Mouse (Mus musculus) regulatory T cell (primary cell): ENCODE data around the gene Ccnd3.
"Not testable (repeated sequence)": the region's sequence is repeated elsewhere in the genome, so short reads cannot be mapped to it uniquely, and the experiment has no call there.

ENCODE experiments used
- in situ Hi-C: fragments of 300-600 bp; cut with MboI, MseI; formaldehyde crosslinking; loops from one replicate; pipeline ENCODE4 v1.15.1; 2025; ENCODE audit warnings: high pct_unique_total_duplicates

The Ccnd3 gene

DNA sequence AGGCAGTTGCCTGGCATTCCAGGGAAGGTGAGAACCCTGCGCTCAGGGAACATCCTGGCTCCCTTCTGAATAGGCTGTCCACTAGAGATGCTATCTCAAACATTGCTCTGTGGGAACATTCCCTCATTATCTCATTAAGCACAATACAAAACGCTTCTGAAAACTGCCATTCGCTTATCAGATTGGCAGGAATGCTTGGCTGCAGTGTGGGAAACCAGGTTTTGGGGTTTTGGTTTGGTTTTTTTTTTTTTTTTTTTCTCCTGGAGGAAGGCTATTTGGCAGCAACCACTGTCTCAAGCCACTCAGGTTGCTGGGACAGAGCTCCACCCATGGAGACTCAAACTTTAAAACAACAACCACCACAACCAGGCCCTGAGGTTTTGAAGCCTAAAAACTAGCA lies 25.0 kb upstream of the Ccnd3 start:
- in situ Hi-C loops: no loop called here

DNA sequence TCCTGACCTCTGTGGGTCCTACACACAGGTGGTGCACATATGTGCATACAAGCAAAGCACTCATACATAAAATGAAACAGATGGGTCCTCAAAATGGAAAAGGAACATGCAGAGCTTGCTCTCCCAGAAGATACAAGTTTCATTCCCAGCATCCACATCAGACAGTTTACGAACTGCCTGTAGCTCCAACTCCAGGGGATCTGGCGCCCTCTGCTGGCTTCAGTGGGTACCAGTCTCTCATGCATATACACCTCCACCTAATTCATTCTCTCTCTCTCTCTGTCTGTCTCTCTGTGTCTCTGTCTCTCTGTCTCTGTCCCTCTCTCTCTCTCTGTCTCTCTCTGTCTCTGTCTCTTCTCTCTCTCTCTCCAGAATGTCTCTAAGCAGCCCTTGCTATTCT lies 22.4 kb upstream of the Ccnd3 start:
- in situ Hi-C loops: no loop called here

GRCm38 (mm10) chr17:47484241-47484921 lies 20.5 kb upstream of the Ccnd3 start:
- in situ Hi-C loops: no loop called here

DNA sequence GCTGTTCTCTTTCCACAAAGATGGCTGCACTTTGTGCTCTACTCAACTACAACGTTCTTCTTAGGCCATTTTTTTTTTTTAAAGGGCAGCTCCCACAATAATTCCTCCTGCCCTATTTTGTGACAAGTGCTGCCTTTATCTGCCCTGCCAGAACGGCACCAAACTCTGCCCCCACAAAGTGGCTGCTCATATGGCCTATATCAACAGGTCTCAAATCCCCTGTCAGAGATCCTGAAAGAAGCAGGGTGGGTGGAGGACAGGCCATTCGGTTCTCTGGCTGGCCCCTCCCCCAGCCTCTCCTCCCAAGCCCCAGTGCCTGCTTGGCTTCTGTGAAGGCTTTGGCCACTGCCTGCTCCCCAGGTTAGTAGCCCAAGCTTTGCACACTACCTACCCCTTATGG lies 19.9 kb upstream of the Ccnd3 start:
- in situ Hi-C loops: no loop called here

GRCm38 (mm10) chr17:47485791-47486190 lies 19.1 kb upstream of the Ccnd3 start:
- in situ Hi-C loops: no loop called here

DNA sequence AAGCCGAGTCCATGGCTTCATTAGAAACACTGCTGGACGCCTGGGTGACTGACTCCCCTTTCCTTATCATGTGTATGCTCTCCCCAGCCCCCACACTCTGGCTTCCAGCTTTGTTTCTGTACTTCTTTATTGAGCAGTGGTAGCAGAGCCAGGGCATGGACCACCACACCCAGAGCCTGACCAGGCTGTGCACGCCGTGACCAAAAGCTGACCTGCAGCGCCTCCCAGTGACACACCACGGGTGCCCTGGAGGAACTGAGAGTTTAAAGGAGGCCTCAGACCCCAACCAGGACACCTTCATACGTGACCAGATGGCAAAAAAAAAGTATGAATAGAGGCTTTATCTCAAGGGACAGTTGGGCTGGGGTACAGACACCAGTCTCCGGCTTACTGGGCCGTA lies 14.1 kb upstream of the Ccnd3 start:
- in situ Hi-C loops: no loop called here

DNA sequence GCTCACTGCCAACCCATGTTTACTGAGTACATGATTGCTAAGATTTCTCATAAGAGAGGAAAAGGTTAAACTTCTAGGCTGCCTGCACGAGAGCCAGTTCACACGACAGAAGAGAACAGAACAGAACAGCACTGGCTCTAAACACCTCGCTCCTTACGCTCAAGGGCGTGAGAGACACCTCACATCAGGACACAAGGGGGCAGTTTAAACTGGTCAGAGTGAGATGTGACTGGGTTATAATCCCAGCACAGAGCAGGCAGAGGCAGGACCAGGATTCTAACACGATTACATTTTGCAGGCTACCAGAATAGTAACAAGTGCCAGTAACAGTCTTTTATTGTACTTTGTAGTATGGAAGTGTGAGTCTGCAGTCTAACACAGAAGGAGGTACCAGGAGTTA lies 12.1 kb upstream of the Ccnd3 start:
- in situ Hi-C loops: no loop called here

DNA sequence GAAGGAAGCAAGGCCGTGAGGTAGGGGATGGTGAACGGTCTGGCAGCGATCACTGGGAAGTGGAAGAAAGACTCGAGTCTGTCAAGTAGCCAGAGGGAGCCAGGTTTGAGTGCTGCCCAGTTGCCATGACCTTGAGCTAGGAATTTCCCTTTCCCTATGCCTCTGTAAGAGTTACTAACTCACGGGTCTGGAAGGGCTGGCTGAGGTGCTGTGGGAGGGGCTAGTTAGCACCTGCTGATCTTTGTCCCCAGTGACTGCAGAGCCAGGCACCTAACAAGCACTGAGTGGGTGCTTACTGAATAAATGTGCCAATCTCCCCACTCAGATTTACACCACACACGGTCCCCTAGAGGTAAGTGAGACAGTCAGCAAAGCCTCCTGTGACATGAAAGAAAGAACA lies 11.2 kb upstream of the Ccnd3 start:
- in situ Hi-C loops: no loop called here

DNA sequence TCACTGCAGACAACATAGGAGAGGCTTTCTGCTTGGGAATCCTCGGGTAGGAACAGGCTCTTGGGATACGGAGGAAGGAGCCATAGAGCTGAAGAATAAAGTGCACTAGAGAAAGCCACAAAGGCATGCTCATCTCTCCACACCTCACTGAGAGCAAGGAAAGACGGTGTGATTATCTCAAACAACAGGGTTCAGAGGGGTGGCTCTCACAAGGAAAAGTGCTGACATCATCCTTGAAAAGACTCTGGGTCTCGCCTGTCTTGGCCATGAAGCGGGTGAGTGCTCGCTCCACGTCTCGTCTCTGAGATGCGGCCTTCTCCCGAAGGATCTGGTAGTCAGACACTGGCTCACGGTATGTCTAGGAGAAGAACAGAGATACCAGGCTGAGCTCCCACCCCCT lies 10.7 kb upstream of the Ccnd3 start:
- in situ Hi-C loops: no loop called here

DNA sequence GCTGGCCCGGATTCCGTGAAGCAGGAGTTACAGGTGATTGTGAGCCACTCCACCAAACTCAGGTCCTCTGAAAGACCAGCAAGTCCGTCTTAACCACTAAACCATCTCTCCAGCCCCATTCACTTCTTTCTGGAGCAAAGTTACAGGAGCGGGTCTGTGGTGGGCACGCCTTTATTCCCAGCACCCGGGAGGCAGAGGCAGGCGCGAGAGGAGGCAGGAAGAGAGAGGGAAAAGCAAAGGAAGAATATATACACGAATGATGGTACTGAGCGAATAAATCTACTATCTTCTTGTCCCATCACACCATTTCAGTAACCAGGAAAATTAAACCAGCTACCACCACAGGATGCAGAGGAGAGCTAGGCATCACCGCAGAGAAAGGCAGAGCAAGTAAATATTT lies 3.3 kb upstream of the Ccnd3 start:
- in situ Hi-C loops: no loop called here

DNA sequence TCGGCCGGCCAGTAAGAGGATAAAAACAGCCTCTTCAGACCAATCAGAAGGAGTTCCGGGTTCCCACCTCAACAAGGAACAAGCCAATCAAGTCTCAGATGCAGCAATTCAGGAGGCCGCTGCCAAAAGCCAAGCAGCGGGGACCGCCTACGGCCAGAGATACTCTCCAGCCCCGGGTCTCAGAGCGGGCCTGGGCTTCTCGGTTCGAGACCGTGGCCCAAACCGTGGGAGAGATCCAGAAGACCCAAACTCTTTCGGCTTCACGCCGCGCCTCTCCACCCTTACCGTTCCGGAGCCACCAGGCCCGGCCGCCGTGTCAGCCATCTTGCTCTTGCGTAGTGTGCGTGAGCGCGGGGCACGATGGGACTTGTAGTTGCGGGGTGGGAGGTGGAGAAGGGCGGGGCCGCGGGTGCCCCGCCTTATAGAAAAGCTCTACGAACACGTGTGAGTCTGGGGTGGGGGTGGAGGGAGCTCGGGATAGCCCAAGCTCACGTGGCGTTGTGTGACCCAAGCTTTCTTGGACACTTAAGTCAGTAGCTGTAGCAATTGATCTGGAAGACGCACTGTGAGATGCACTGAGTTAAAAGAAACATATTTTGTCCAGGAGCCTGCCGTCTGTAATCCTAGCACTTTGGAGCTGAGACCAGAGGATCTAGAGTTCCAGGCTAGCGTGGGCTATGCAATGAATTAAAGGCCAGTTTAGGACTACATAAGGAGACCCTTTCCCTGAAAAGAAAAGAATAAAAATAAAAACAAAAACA lies 2.7 kb upstream of the Ccnd3 start, which contains the start of gene Taf8:
Taf8 (minus strand) TSS at position 347 of the 761 bp plus-strand sequence.
- in situ Hi-C loops: no loop called here

DNA sequence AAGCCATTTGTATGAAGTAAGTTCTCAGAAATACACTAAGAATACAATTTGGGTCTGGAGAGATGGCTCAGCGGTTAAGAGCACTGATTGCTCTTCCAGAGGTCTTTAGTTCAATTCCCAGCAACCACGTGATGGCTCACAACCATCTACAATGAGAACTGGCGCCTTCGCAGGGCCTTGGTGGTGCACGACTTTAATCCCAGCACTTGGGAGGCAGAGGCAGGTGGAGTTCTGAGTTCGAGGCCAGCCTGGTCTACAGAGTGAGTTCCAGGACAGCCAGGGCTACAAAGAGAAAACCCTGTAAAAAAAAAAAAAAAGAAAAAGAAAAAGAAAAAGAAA lies 2.2 kb upstream of the Ccnd3 start:
- in situ Hi-C loops: not testable (repeated sequence)

GRCm38 (mm10) chr17:47503689-47504088 lies 1.2 kb upstream of the Ccnd3 start:
- in situ Hi-C loops: no loop called here

DNA sequence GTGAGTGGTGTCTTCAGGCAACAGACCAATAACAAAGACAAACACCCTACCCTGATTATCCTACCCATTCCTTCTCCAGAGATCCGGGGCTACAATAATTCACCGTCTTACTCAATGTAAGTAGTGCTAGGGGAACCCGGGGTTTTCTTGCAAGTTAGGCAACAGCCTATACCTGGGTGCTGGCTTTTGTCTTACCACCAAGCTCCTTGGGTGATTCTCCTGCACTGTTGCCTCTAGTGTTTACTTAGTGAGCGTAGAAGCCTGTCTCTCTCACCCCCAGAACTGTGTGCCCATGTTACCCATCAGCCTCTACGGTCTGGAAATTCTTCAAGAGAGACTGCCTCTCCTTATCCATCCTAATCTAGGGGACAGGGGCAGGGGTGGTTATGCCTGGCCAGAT lies 623 bp upstream of the Ccnd3 start:
- in situ Hi-C loops: no loop called here

- in situ Hi-C loops: loop anchor here (5.0 kb wide), 1 partner anchor 187 kb away; the partner anchor contains the start of genes Gm21981 and Prickle4
Measured at GRCm38 (mm10) chr17:47505566-47505965, 715 bp downstream of the Ccnd3 start.

DNA sequence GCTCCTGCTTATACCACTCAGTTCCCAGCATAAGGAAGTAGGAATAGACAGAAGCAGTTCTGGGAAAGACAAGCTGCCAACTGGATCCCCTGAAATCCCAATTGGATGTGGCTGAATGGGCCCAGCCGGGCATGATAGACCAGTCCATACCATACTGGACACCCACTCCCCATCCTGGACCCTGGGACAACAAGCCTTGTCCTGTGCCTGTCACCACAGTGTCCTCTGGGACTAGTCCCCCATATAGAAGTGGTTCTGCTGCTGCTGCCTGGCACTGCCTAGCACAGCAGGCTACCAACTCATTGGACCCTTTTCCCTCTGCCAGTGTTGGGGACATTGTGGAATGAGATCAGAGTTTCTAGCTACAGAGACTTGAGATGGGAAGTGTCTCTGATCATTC lies 1.2 kb downstream of the Ccnd3 start:
- in situ Hi-C loops: loop anchor here (5.0 kb wide), 1 partner anchor 186 kb away; the partner anchor contains the start of genes Gm21981 and Prickle4

DNA sequence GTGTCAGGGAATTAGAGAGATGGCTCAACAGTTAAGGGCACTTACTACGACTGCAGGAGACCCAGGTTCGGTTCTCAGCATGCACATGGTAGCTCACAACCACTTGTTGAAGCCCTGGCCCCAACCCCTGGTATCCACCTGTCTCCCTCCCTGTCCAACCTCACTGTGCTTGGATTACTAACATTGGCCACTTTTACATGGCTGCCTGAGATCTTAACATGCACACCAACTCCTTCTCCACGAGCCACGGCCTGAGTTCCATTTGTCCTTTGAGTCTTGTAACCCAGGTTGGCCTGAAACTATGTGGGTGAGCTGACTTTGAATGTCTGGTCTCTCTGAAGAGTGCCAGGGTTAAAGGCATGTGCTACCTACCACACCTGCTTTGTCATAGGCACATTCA lies 1.8 kb downstream of the Ccnd3 start:
- in situ Hi-C loops: loop anchor here (5.0 kb wide), 1 partner anchor 186 kb away; the partner anchor contains the start of genes Gm21981 and Prickle4

- in situ Hi-C loops: loop anchor here (5.0 kb wide), 1 partner anchor 185 kb away; the partner anchor contains the start of genes Gm21981 and Prickle4
Measured at GRCm38 (mm10) chr17:47507523-47507922, 2.7 kb downstream of the Ccnd3 start.

GRCm38 (mm10) chr17:47508012-47508608 lies 3.3 kb downstream of the Ccnd3 start:
- in situ Hi-C loops: loop anchor here (5.0 kb wide), 1 partner anchor 184 kb away; the partner anchor contains the start of genes Gm21981 and Prickle4

- in situ Hi-C loops: loop anchor here (5.0 kb wide), 1 partner anchor 183 kb away; the partner anchor contains the start of genes Gm21981 and Prickle4
Measured at GRCm38 (mm10) chr17:47509031-47509705, 4.3 kb downstream of the Ccnd3 start.

DNA sequence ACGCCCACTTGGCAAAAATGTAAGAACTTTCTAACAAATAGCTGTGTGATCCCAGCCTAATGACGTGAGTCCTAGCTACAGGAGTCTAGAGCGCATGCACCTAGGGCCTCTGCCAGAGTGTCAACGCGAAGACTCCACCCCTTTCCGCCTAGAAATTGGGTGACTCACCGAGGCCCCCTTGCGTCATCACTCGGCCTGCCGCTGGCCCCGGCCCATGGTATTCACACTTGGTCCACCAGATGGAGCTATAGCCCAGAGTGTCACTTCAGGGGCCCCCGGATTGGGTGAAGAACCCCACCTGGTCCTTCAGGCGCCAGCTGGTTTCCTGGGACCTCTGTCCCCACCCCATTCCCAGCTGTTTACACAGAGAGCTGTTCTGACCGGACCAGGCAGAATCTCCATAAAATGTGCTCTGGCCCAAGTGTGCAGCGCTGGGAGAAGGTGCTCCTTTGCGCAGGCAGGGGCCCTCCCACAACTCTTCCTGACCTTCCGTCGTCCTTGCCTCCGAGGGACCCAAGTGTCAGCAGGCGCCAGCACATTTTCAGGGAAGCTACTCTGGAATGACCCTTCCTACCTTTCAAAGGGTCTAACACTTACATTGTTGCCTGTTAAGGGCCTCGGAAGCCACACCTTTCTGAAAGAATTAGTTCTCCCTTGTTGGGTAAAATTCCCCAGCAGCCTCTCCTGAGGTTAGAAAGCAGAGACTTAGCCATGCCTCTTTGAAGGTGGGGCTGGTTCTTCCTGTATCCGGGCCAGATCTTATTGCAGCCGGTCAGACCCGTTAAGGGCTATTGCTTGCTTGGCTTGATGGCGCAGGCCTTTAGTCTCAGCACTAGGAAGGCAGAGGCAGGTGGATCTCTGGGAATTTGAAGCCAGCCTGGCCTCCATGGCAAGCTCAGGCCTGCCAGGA lies 6.5 kb downstream of the Ccnd3 start:
- in situ Hi-C loops: loop anchor here (5.0 kb wide), 1 partner anchor 86 kb away; no protein-coding TSS in a partner anchor
